Mouse (Mus musculus) midbrain, postnatal 0 days (tissue): ENCODE data around the gene Chst15. TPM values are rescaled to one million over a fixed set of nuclear protein-coding genes. Genes with fewer than 3 reads are reported as not detected.

Source experiments
- ATAC-seq: fragments of 200-750 bp; cut with Nextera tagmentation; 2 replicates; pipeline ENCODE4 v1.8.0; 2017; ENCODE audit warnings: moderate number of reproducible peaks, mild to moderate bottlenecking, moderate TSS enrichment, moderate library complexity; ENCODE audit not compliant: low FRiP score
- DNase-seq: peaks from one replicate; pipeline ENCODE4 v3.0.0-alpha.2; 2015; ENCODE audit warnings: low spot score
- H3K27ac ChIP-seq: fragments of 300-500 bp; sonication (generic); 2 replicates; pipeline ENCODE4 v1.5.1; 2014; ENCODE audit warnings: low read depth, mild to moderate bottlenecking, low read length, mixed read lengths
- H3K27me3 ChIP-seq: fragments of 300-500 bp; sonication (generic); 2 replicates; pipeline ENCODE4 v1.6.1; 2014; ENCODE audit warnings: low read length, control low read depth, mixed read lengths; ENCODE audit not compliant: insufficient read depth
- H3K36me3 ChIP-seq: fragments of 300-500 bp; sonication (generic); 2 replicates; pipeline ENCODE4 v1.6.1; 2014; ENCODE audit warnings: low read length, control low read depth, mixed read lengths; ENCODE audit not compliant: insufficient read depth
- H3K4me1 ChIP-seq: fragments of 300-500 bp; sonication (generic); 2 replicates; pipeline ENCODE4 v1.6.1; 2014; ENCODE audit warnings: mild to moderate bottlenecking, control low read depth, antibody characterized with exemption, low read length, mixed read lengths; ENCODE audit not compliant: insufficient read depth
- H3K4me2 ChIP-seq: fragments of 300-500 bp; sonication (generic); 2 replicates; pipeline ENCODE4 v1.6.1; 2014; ENCODE audit warnings: low read depth, mild to moderate bottlenecking, low read length, mixed read lengths; ENCODE audit not compliant: poor library complexity, severe bottlenecking
- H3K4me3 ChIP-seq: fragments of 300-500 bp; sonication (generic); 2 replicates; pipeline ENCODE4 v1.5.1; 2014; ENCODE audit warnings: low read depth, mild to moderate bottlenecking, low read length, moderate library complexity
- H3K9ac ChIP-seq: fragments of 300-500 bp; sonication (generic); replicated peaks from 2 replicates; pipeline ENCODE4 v1.6.1; 2014; ENCODE audit warnings: mild to moderate bottlenecking, low read length, moderate library complexity, mixed read lengths; ENCODE audit not compliant: poor library complexity, severe bottlenecking
- H3K9me3 ChIP-seq: fragments of 300-500 bp; sonication (generic); 2 replicates; pipeline ENCODE4 v1.6.1; 2016; ENCODE audit warnings: low read length, control low read depth
- CTCF ChIP-seq: IDR thresholded peaks from 2 replicates; pipeline ENCODE4 v1.5.1; 2016; ENCODE audit warnings: antibody characterized with exemption, mild to moderate bottlenecking
- whole genome bisulfite sequencing: fragments of 180-500 bp; shearing (Covaris S2); extraction: QIAGEN DNeasy Blood & Tissue Kit; methylation state at CpG from one replicate; pipeline ENCODE4 v1.1.7; 2014; 5-methylcytosine and 5-hydroxymethylcytosine counted together
- polyA plus RNA-seq: library from polyadenylated mRNA; unstranded; fragments of >200 nt; fragmentation: Nextera tagmentation; extraction: Ambion mirVana; gene quantifications from 2 replicates; pipeline ENCODE4 v1.2.1, GENCODE M21; 2015
- total RNA-seq: library from RNA; depleted of rRNA; stranded (reverse); fragments of >200 nt; gene quantifications from 2 replicates; pipeline ENCODE4 v1.2.3, GENCODE M21; 2014

Chst15 gene
- total and polyA plus RNA-seq, 2 experiments from 2014 or later, result 8.4 to 21.9 TPM

GRCm38 (mm10) chr7:132236789-132237188 is 80.2 kb downstream of the Chst15 start:
- H3K27ac ChIP-seq, result no peak overlapping the region
- ATAC-seq (no peak), DNase-seq (no peak)
- no peak overlapping the region for H3K9ac ChIP-seq
- no peaks in the 10 kb centered on the region for H3K27me3 ChIP-seq
- H3K4me2 ChIP-seq, result no peak overlapping the region
- 70% methylated on average over 8 of the region's 8 CpGs for WGBS
- no peak for TF ChIP-seq CTCF
- H3K4me1 ChIP-seq, result no peaks in the 10 kb centered on the region
- H3K36me3 ChIP-seq, result peaks cover 3% of the 10 kb centered on the region; the same call in 1 of the 2 replicates
- H3K9me3 ChIP-seq, result no peaks in the 10 kb centered on the region
- H3K4me3 ChIP-seq, result no peak overlapping the region

GRCm38 (mm10) chr7:132234250-132234649 is 82.8 kb downstream of the Chst15 start:
- no peak overlapping the region for H3K4me2 ChIP-seq
- no peaks in the 10 kb centered on the region for H3K9me3 ChIP-seq
- peaks cover 3% of the 10 kb centered on the region; the same call in 1 of the 2 replicates for H3K36me3 ChIP-seq
- WGBS, result 25% methylated on average over 3 of the region's 3 CpGs
- TF ChIP-seq CTCF, result no peak
- H3K9ac ChIP-seq, result no peak overlapping the region
- DNase-seq, result no peak
- H3K4me1 ChIP-seq, result no peaks in the 10 kb centered on the region
- no peak for ATAC-seq
- no peak overlapping the region for H3K27ac ChIP-seq
- H3K4me3 ChIP-seq, result no peak overlapping the region
- no peaks in the 10 kb centered on the region for H3K27me3 ChIP-seq

- ATAC-seq (no peak), DNase-seq (no peak)
- peaks cover 3% of the 10 kb centered on the region; the same call in 1 of the 2 replicates for H3K36me3 ChIP-seq
- no peak overlapping the region for H3K27ac ChIP-seq
- H3K9me3 ChIP-seq, result no peaks in the 10 kb centered on the region
- no peak overlapping the region for H3K4me3 ChIP-seq
- TF ChIP-seq CTCF, result no peak
- WGBS, result 86% methylated on average over 4 of the region's 4 CpGs
- no peak overlapping the region for H3K9ac ChIP-seq
- no peaks in the 10 kb centered on the region for H3K27me3 ChIP-seq
- H3K4me2 ChIP-seq, result no peak overlapping the region
- H3K4me1 ChIP-seq, result no peaks in the 10 kb centered on the region
These were observed 83.3 kb downstream of the Chst15 start for GRCm38 (mm10) chr7:132233732-132234131.

- Histone ChIP-seq H3K4me3 (no peak overlapping the region), H3K36me3 (peaks cover 3% of the 10 kb centered on the region; the same call in 1 of the 2 replicates), H3K4me1 (no peaks in the 10 kb centered on the region), H3K9me3 (no peaks in the 10 kb centered on the region), H3K27me3 (no peaks in the 10 kb centered on the region), H3K27ac (no peak overlapping the region), H3K4me2 (no peak overlapping the region), H3K9ac (no peak overlapping the region)
- ATAC-seq, result no peak
- WGBS, result 54% methylated on average over 2 of the region's 2 CpGs
- TF ChIP-seq CTCF, result no peak
- DNase-seq, result no peak
These were observed 84.1 kb downstream of the Chst15 start for GRCm38 (mm10) chr7:132232937-132233336.

- DNase-seq, result no peak
- H3K9me3 ChIP-seq, result no peaks in the 10 kb centered on the region
- 89% methylated on average over 3 of the region's 3 CpGs for WGBS
- H3K36me3 ChIP-seq, result no peaks in the 10 kb centered on the region
- H3K9ac ChIP-seq, result no peak overlapping the region
- no peaks in the 10 kb centered on the region for H3K27me3 ChIP-seq
- no peak for TF ChIP-seq CTCF
- no peak overlapping the region for H3K27ac ChIP-seq
- no peak overlapping the region for H3K4me2 ChIP-seq
- no peak for ATAC-seq
- H3K4me3 ChIP-seq, result no peak overlapping the region
- H3K4me1 ChIP-seq, result no peaks in the 10 kb centered on the region
These were observed 85.6 kb downstream of the Chst15 start for GRCm38 (mm10) chr7:132231476-132231875.

GRCm38 (mm10) chr7:132230961-132231360 is 86.1 kb downstream of the Chst15 start:
- H3K9ac ChIP-seq, result no peak overlapping the region
- no peaks in the 10 kb centered on the region for H3K4me1 ChIP-seq
- H3K27me3 ChIP-seq, result no peaks in the 10 kb centered on the region
- no peak for ATAC-seq
- no peak overlapping the region for H3K27ac ChIP-seq
- no peaks in the 10 kb centered on the region for H3K9me3 ChIP-seq
- H3K4me2 ChIP-seq, result no peak overlapping the region
- no peak for TF ChIP-seq CTCF
- WGBS, result 71% methylated on average over 3 of the region's 3 CpGs
- DNase-seq, result no peak
- no peaks in the 10 kb centered on the region for H3K36me3 ChIP-seq
- no peak overlapping the region for H3K4me3 ChIP-seq
